Mouse (Mus musculus): Measurements from ENCODE around the gene Iqcf3. TPM values are rescaled to one million over a fixed set of nuclear protein-coding genes. Genes with fewer than 3 reads are reported as not detected.

Iqcf3 gene
- polyA plus RNA-seq, 1 experiment from 2014 or later, result not detected

GRCm38 (mm10) chr9:106467746-106468145, 93.7 kb downstream of the Iqcf3 start:
- Histone ChIP-seq H3K4me1 (peaks cover 28% of the 10 kb centered on the region), H3K4me2 (no peak overlapping the region), H3K27ac (no peak overlapping the region), H3K36me3 (ENCODE audit: poor library complexity, severe bottlenecking) (peaks cover 18% of the 10 kb centered on the region), H3K9me3 (replicated peaks) (no peaks in the 10 kb centered on the region), H3K9ac (no peak overlapping the region), H3K27me3 (no peaks in the 10 kb centered on the region; the same call in 1 of the 2 replicates), H3K4me3 (no peak overlapping the region)
- WGBS, result 92% methylated on average over 7 of the region's 7 CpGs
- no peak for ATAC-seq

GRCm38 (mm10) chr9:106466721-106467120, 94.7 kb downstream of the Iqcf3 start:
- 88% methylated on average over 6 of the region's 6 CpGs for WGBS
- H3K9me3 ChIP-seq (replicated peaks), result no peaks in the 10 kb centered on the region

GRCm38 (mm10) chr9:106465571-106466200, 95.7 kb downstream of the Iqcf3 start, which contains the start of gene Gpr62:
Gpr62 (minus strand) TSS chr9:106465938.
- H3K4me3 ChIP-seq, result peak within 1 kb of the TSS; percentile 50
- H3K27ac ChIP-seq, result peak within 1 kb of the TSS; percentile 70
- peak within 1 kb of the TSS; percentile 79 for H3K9ac ChIP-seq
- WGBS, result 26% methylated on average over 26 of the region's 26 CpGs
- ATAC-seq, result peak; percentile 64
- no peaks in the 10 kb centered on the region; the same call in 1 of the 2 replicates for H3K27me3 ChIP-seq
- peak within 1 kb of the TSS; percentile 95 for H3K4me2 ChIP-seq
- no peaks in the 10 kb centered on the region for H3K9me3 ChIP-seq (replicated peaks)
- H3K36me3 ChIP-seq (ENCODE audit: poor library complexity, severe bottlenecking), result peaks cover 39% of the 10 kb centered on the region
- peaks cover 28% of the 10 kb centered on the region for H3K4me1 ChIP-seq

More at GRCm38 (mm10) chr9:106466721-106467120, 94.7 kb downstream of the Iqcf3 start:
- H3K27ac ChIP-seq, result no peak overlapping the region
- H3K4me1 ChIP-seq, result peaks cover 26% of the 10 kb centered on the region
- no peak overlapping the region for H3K4me3 ChIP-seq
- H3K9ac ChIP-seq, result no peak overlapping the region
- H3K27me3 ChIP-seq, result no peaks in the 10 kb centered on the region; the same call in 1 of the 2 replicates
- no peak overlapping the region for H3K4me2 ChIP-seq
- peaks cover 28% of the 10 kb centered on the region for H3K36me3 ChIP-seq (ENCODE audit: poor library complexity, severe bottlenecking)
- no peak for ATAC-seq

GRCm38 (mm10) chr9:106464751-106465541, 96.5 kb downstream of the Iqcf3 start:
- Histone ChIP-seq H3K9ac (peak overlapping the region; percentile 79), H3K27me3 (no peaks in the 10 kb centered on the region; the same call in 1 of the 2 replicates), H3K36me3 (ENCODE audit: poor library complexity, severe bottlenecking) (peaks cover 46% of the 10 kb centered on the region), H3K27ac (peak overlapping the region; percentile 70), H3K4me3 (peak overlapping the region; percentile 50), H3K9me3 (replicated peaks) (no peaks in the 10 kb centered on the region), H3K4me1 (peaks cover 36% of the 10 kb centered on the region), H3K4me2 (peak overlapping the region; percentile 95)
- WGBS, result 2% methylated on average over 99 of the region's 99 CpGs
- ATAC-seq, result peak; percentile 81

- H3K36me3 ChIP-seq (ENCODE audit: poor library complexity, severe bottlenecking), result peaks cover 50% of the 10 kb centered on the region
Observed at GRCm38 (mm10) chr9:106463122-106464063, 98.0 kb downstream of the Iqcf3 start.

GRCm38 (mm10) chr9:106462430-106462800, 99.0 kb downstream of the Iqcf3 start:
- Histone ChIP-seq H3K9me3 (replicated peaks) (no peaks in the 10 kb centered on the region), H3K4me1 (peaks cover 61% of the 10 kb centered on the region), H3K4me2 (no peak overlapping the region), H3K27ac (no peak overlapping the region), H3K27me3 (no peaks in the 10 kb centered on the region; the same call in 1 of the 2 replicates), H3K36me3 (ENCODE audit: poor library complexity, severe bottlenecking) (peaks cover 59% of the 10 kb centered on the region), H3K9ac (no peak overlapping the region), H3K4me3 (no peak overlapping the region)
- WGBS, result 89% methylated on average over 12 of the region's 12 CpGs
- no peak for ATAC-seq

More at GRCm38 (mm10) chr9:106463122-106464063, 98.0 kb downstream of the Iqcf3 start:
- Histone ChIP-seq H3K27me3 (no peaks in the 10 kb centered on the region; the same call in 1 of the 2 replicates), H3K9ac (peak overlapping the region; percentile 35; the same call in 1 of the 2 replicates), H3K4me3 (no peak overlapping the region), H3K4me1 (peaks cover 51% of the 10 kb centered on the region), H3K27ac (no peak overlapping the region), H3K4me2 (no peak overlapping the region), H3K9me3 (replicated peaks) (no peaks in the 10 kb centered on the region)
- no peak for ATAC-seq
- 81% methylated on average over 21 of the region's 21 CpGs for WGBS

GRCm38 (mm10) chr9:106461641-106462429, 99.6 kb downstream of the Iqcf3 start:
- Histone ChIP-seq H3K9me3 (replicated peaks) (no peaks in the 10 kb centered on the region), H3K36me3 (ENCODE audit: poor library complexity, severe bottlenecking) (peaks cover 65% of the 10 kb centered on the region), H3K4me1 (peaks cover 67% of the 10 kb centered on the region), H3K27me3 (no peaks in the 10 kb centered on the region; the same call in 1 of the 2 replicates), H3K9ac (no peak overlapping the region), H3K27ac (no peak overlapping the region), H3K4me3 (no peak overlapping the region), H3K4me2 (no peak overlapping the region)
- no peak for ATAC-seq
- WGBS, result 85% methylated on average over 16 of the region's 16 CpGs

- Histone ChIP-seq H3K4me1 (peaks cover 72% of the 10 kb centered on the region), H3K9me3 (replicated peaks) (no peaks in the 10 kb centered on the region), H3K4me2 (no peak overlapping the region), H3K36me3 (ENCODE audit: poor library complexity, severe bottlenecking) (peaks cover 71% of the 10 kb centered on the region), H3K27me3 (no peaks in the 10 kb centered on the region; the same call in 1 of the 2 replicates), H3K27ac (no peak overlapping the region), H3K9ac (no peak overlapping the region), H3K4me3 (no peak overlapping the region)
- 96% methylated on average over 9 of the region's 9 CpGs for WGBS
- ATAC-seq, result no peak
Observed at GRCm38 (mm10) chr9:106461026-106461415, 100.4 kb downstream of the Iqcf3 start.

- no peak overlapping the region for H3K4me2 ChIP-seq
- H3K9ac ChIP-seq, result no peak overlapping the region; the same call in 1 of the 2 replicates
- peaks cover 71% of the 10 kb centered on the region for H3K36me3 ChIP-seq (ENCODE audit: poor library complexity, severe bottlenecking)
- no peak overlapping the region for H3K27ac ChIP-seq
- H3K4me3 ChIP-seq, result no peak overlapping the region
- no peaks in the 10 kb centered on the region; the same call in 1 of the 2 replicates for H3K27me3 ChIP-seq
- no peaks in the 10 kb centered on the region for H3K9me3 ChIP-seq (replicated peaks)
- ATAC-seq, result no peak
- 81% methylated on average over 18 of the region's 18 CpGs for WGBS
- peaks cover 72% of the 10 kb centered on the region for H3K4me1 ChIP-seq
Observed at GRCm38 (mm10) chr9:106460401-106461025, 100.9 kb downstream of the Iqcf3 start.

- Histone ChIP-seq H3K36me3 (ENCODE audit: poor library complexity, severe bottlenecking) (peaks cover 71% of the 10 kb centered on the region), H3K9ac (peak overlapping the region; percentile 21; the same call in 1 of the 2 replicates), H3K27me3 (no peaks in the 10 kb centered on the region; the same call in 1 of the 2 replicates), H3K9me3 (replicated peaks) (no peaks in the 10 kb centered on the region), H3K4me1 (peaks cover 72% of the 10 kb centered on the region), H3K27ac (peak overlapping the region; percentile 51), H3K4me3 (no peak overlapping the region), H3K4me2 (no peak overlapping the region)
- ATAC-seq, result no peak
- WGBS, result 83% methylated on average over 15 of the region's 15 CpGs
Observed at GRCm38 (mm10) chr9:106459946-106460345, 101.5 kb downstream of the Iqcf3 start.
